Mouse (Mus musculus): Measurements from ENCODE around the gene Aspdh. TPM values are rescaled to one million over a fixed set of nuclear protein-coding genes. Genes with fewer than 3 reads are reported as not detected.

The Aspdh gene
- polyA plus RNA-seq, 1 experiment = not detected

DNA sequence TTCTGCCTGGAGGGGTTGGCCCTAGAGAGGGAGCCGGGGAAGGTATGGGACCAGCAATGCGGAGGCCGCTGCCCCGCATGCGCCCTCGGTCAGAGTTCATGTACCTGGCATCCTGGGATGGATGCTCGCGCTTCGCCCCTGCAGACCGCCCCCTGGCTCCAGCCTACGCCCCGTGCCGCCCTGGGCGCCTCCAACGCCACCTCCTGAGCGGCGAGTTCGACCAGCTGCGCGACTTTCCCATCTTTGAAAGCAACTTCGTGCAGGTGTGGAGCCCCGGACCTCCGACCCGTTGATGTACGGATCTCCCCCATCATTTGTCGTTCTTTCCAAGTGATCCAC is 31.5 kb downstream of the Aspdh start:
- peak overlapping the region; percentile 59 for H3K27ac ChIP-seq (replicated peaks; ENCODE audit: low read depth, low read length)
- H3K4me3 ChIP-seq (ENCODE audit: insufficient read depth, low read depth, low read length) = peak overlapping the region; percentile 97

DNA sequence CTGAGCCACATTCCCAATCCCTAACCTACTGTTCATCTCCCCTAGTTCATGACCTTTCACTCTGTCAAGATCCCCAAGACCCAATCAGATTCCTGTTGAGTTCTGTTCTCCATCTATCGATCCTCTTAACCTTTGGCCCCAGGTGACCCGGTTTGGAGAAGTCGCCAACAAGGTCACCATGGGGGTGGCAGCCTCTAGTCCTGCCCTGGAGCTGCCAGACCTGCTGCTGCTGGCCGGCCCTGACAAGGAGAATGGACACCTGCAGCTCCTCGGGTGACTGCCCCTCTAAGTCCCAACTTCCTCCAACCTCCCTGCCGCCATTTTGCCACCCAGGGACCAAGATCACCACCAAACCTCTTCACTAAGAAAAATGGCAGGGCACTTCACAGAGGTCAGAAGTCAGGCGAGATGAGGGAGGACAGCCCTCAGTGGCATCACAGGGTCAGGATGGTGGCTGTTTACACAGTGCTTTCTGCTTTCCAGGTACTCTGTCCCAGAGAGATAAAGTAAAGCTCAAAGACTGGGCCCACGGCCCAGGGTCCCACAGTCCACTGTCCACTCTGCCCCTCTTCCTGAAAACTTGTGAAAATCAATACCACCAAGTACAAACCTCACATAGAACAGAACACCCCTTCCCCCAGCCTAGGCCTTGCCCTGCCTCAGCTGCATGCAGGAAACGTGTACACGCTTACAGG is 32.3 kb downstream of the Aspdh start:
- H3K27ac ChIP-seq (replicated peaks; ENCODE audit: low read depth, low read length) = no peak overlapping the region
- H3K4me3 ChIP-seq (ENCODE audit: insufficient read depth, low read depth, low read length) = no peak overlapping the region
- peaks cover 7% of the 10 kb centered on the region for H3K4me1 ChIP-seq (ENCODE audit: control insufficient read depth, insufficient read depth, insufficient read length, low read length)

More for the DNA sequence above, 31.5 kb downstream of the Aspdh start:
- peaks cover 7% of the 10 kb centered on the region for H3K4me1 ChIP-seq (ENCODE audit: control insufficient read depth, insufficient read depth, insufficient read length, low read length)

DNA sequence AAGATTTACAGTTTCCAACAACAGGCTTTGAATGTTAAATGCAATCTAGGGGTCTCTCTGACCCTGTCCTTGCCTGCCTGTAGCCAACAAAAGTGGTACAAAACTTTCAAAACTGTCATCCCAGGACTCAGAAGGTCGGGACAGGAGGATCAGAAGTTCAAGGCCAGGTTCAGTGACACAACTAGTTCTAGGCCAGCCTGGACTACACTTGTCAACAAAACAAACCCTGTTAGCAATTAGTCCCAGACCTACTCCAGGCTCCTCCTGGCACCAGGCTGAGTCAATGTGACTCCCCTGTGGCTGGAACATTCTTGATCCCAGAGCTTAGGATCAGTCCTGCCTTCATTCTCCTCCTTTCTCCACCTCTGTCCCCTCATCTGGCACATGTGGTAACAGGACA is 33.7 kb downstream of the Aspdh start:
- H3K27ac ChIP-seq (replicated peaks; ENCODE audit: low read depth, low read length) = no peak overlapping the region
- peaks cover 7% of the 10 kb centered on the region for H3K4me1 ChIP-seq (ENCODE audit: control insufficient read depth, insufficient read depth, insufficient read length, low read length)
- H3K4me3 ChIP-seq (ENCODE audit: insufficient read depth, low read depth, low read length) = no peak overlapping the region

DNA sequence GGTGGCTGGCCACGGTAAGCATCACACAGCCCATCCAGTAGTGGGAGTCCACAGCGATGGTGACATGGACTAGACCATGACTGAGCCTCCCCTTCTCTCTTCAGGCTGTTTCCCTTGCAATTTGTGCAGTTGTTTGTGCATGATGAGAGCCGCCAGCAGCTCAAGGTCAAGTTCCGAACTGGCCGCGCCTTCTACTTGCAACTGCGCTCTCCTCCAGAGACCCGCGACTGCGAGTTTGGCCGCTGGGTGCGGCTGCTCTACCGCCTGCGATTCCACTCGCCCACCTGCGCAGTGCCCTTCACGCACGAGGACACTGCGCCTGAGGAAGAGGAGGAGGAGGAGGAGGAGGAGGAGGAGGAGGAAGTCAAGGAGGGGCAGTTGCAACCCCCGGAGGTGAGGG is 34.9 kb downstream of the Aspdh start:
- peaks cover 7% of the 10 kb centered on the region for H3K4me1 ChIP-seq (ENCODE audit: control insufficient read depth, insufficient read depth, insufficient read length, low read length)

DNA sequence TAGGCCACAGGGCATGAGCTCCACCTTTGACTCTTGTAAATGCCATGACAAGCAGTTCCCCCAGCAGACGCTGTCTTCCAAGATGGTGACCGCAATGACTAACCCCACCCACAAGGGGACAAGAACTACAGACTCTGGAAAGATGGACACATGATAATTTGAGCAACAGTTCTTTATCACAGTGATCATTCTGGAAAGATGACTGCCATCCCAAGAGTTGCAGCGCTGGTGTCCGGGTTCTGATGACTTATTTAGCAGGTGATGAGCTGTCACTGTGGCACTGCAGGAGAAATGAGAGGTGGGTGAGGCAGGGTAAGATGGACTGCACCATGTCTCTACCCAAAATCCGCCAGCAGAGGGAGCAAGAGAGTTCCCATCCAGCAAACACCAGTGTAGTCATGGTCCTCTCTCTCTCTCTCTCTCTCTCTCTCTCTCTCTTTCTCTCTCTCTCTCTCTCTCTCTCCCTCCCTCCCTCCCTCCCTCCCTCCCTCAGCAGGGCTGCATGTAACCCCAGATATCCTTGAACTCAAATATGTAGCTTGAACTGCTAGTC is 36.4 kb downstream of the Aspdh start:
- H3K4me1 ChIP-seq (ENCODE audit: control insufficient read depth, insufficient read depth, insufficient read length, low read length) = no peaks in the 10 kb centered on the region
- no peak overlapping the region for H3K4me3 ChIP-seq (ENCODE audit: insufficient read depth, low read depth, low read length)
- no peak overlapping the region for H3K27ac ChIP-seq (replicated peaks; ENCODE audit: low read depth, low read length)

More for the DNA sequence above, 34.9 kb downstream of the Aspdh start:
- no peak overlapping the region for H3K27ac ChIP-seq (replicated peaks; ENCODE audit: low read depth, low read length)
- no peak overlapping the region for H3K4me3 ChIP-seq (ENCODE audit: insufficient read depth, low read depth, low read length)

DNA sequence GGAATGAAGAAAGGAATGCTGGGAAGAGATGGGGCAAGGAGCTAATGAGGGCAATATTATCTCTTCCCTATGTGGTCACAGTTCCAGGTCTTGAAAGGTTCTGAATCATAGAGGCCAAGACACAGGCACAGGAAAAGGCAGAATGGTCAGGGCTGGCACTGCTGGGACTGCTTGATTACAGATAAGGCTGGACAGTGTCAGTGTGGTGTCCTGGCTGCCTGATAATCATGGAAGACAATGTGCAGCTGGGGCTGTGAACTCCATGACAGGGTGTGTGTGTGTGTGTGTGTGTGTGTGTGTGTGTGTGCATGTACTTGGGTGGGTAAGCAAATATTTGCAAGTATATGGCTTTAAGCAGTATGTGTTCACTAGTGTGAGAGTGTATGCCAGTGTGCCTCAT is 42.3 kb downstream of the Aspdh start:
- Histone ChIP-seq H3K27ac (replicated peaks; ENCODE audit: low read depth, low read length) (no peak overlapping the region), H3K4me1 (ENCODE audit: control insufficient read depth, insufficient read depth, insufficient read length, low read length) (no peaks in the 10 kb centered on the region), H3K4me3 (ENCODE audit: insufficient read depth, low read depth, low read length) (no peak overlapping the region)

Other genes with a start within 250 kb of the Aspdh start
- gene Klk1b5, start 249.4 kb upstream of the Aspdh start, polyA plus RNA-seq (2012; ENCODE audit: insufficient read depth, insufficient read length, missing spikeins) = not detected in 2 replicates
- not detected in 2 replicates for gene Klk1, start 240.0 kb upstream of the Aspdh start, polyA plus RNA-seq (2012; ENCODE audit: insufficient read depth, insufficient read length, missing spikeins)
- not detected in 2 replicates for gene Gm36864, start 229.2 kb upstream of the Aspdh start, polyA plus RNA-seq (2012; ENCODE audit: insufficient read depth, insufficient read length, missing spikeins)
- gene 1700028J19Rik, start 218.7 kb upstream of the Aspdh start, polyA plus RNA-seq (2012; ENCODE audit: insufficient read depth, insufficient read length, missing spikeins) = not detected in 2 replicates
- 5.5 and 5.7 TPM in 2 replicates for gene 2410002F23Rik, start 218.7 kb upstream of the Aspdh start, polyA plus RNA-seq (2012; ENCODE audit: insufficient read depth, insufficient read length, missing spikeins)
- not detected in 2 replicates for gene Acp4, start 208.0 kb upstream of the Aspdh start, polyA plus RNA-seq (2012; ENCODE audit: insufficient read depth, insufficient read length, missing spikeins)
- gene Gm15517, start 203.9 kb upstream of the Aspdh start, polyA plus RNA-seq (2012; ENCODE audit: insufficient read depth, insufficient read length, missing spikeins) = not detected in 2 replicates
- gene Clec11a, start 158.5 kb upstream of the Aspdh start, polyA plus RNA-seq (2012; ENCODE audit: insufficient read depth, insufficient read length, missing spikeins) = 1.4 and 1.8 TPM in 2 replicates
- 0.59 and 1.0 TPM in 2 replicates for gene Shank1, start 155.1 kb upstream of the Aspdh start, polyA plus RNA-seq (2012; ENCODE audit: insufficient read depth, insufficient read length, missing spikeins)
- gene Syt3, start 81.3 kb upstream of the Aspdh start, polyA plus RNA-seq (2012; ENCODE audit: insufficient read depth, insufficient read length, missing spikeins) = 3.2 and 4.9 TPM in 2 replicates
- gene 1700008O03Rik, start 79.6 kb upstream of the Aspdh start, polyA plus RNA-seq (2012; ENCODE audit: insufficient read depth, insufficient read length, missing spikeins) = not detected in 2 replicates
- gene Lrrc4b, start 36.4 kb upstream of the Aspdh start, polyA plus RNA-seq (2012; ENCODE audit: insufficient read depth, insufficient read length, missing spikeins) = not detected in 2 replicates
- 25.2 and 29.4 TPM in 2 replicates for gene Josd2, start 2.6 kb downstream of the Aspdh start, polyA plus RNA-seq (2012; ENCODE audit: insufficient read depth, insufficient read length, missing spikeins)
- 80.2 and 97.6 TPM in 2 replicates for gene Emc10, start 31.1 kb downstream of the Aspdh start, polyA plus RNA-seq (2012; ENCODE audit: insufficient read depth, insufficient read length, missing spikeins)
- gene Fam71e1, start 31.2 kb downstream of the Aspdh start, polyA plus RNA-seq (2012; ENCODE audit: insufficient read depth, insufficient read length, missing spikeins) = 3.2 and 3.6 TPM in 2 replicates
- gene Mybpc2, start 59.3 kb downstream of the Aspdh start, polyA plus RNA-seq (2012; ENCODE audit: insufficient read depth, insufficient read length, missing spikeins) = 10.9 and 25.7 TPM in 2 replicates
- not detected in 2 replicates for gene Spib, start 66.7 kb downstream of the Aspdh start, polyA plus RNA-seq (2012; ENCODE audit: insufficient read depth, insufficient read length, missing spikeins)
- gene Pold1, start 83.5 kb downstream of the Aspdh start, polyA plus RNA-seq (2012; ENCODE audit: insufficient read depth, insufficient read length, missing spikeins) = 2.6 and 3.9 TPM in 2 replicates
- 49.1 and 54.3 TPM in 2 replicates for gene Nr1h2, start 88.6 kb downstream of the Aspdh start, polyA plus RNA-seq (2012; ENCODE audit: insufficient read depth, insufficient read length, missing spikeins)
- gene Napsa, start 107.0 kb downstream of the Aspdh start, polyA plus RNA-seq (2012; ENCODE audit: insufficient read depth, insufficient read length, missing spikeins) = 0.96 TPM in 1 of 2 replicates, not detected in the other
- gene Kcnc3, start 125.3 kb downstream of the Aspdh start, polyA plus RNA-seq (2012; ENCODE audit: insufficient read depth, insufficient read length, missing spikeins) = 0.83 TPM in 1 of 2 replicates, not detected in the other
- gene Myh14, start 205.5 kb downstream of the Aspdh start, polyA plus RNA-seq (2012; ENCODE audit: insufficient read depth, insufficient read length, missing spikeins) = 6.8 and 7.3 TPM in 2 replicates
- gene Izumo2, start 243.4 kb downstream of the Aspdh start, polyA plus RNA-seq (2012; ENCODE audit: insufficient read depth, insufficient read length, missing spikeins) = not detected in 2 replicates